In genomic region chr5:116039706-116040105, GRCm38 (mm10) we compare ENCODE assay signal across 11 mouse cellular contexts. TPM values are rescaled to one million over a fixed set of nuclear protein-coding genes. Genes with fewer than 3 reads are reported as not detected.
DNase-seq lines count a peak whose midpoint lies in the region; ATAC-seq and TF ChIP-seq lines count a peak whose summit lies in the region.
"Had no signal": no experiment of that assay in that cellular context is flagged by ENCODE, and none has a peak within 500 bp of the region (broad histone marks: within the 10 kb centered on the region; RNA-seq: fewer than 3 reads in every experiment).

No protein-coding gene starts in this region.

- no peaks in the 10 kb centered on the region for H3K9me3 ChIP-seq in kidney, embryonic 14.5 days (ENCODE audit: control insufficient read depth, low read length)
- no peaks in the 10 kb centered on the region for H3K9me3 ChIP-seq in ES-Bruce4 (replicated peaks; ENCODE audit: control insufficient read depth, insufficient read depth, low read length, poor library complexity, severe bottlenecking)
- H3K9me3 ChIP-seq in limb, embryonic 13.5 days: no peaks in the 10 kb centered on the region

- DNase-seq in CD4-positive, CD25-positive, alpha-beta regulatory T cell, adult 2 months (ENCODE audit: low read depth, low spot score): peak; percentile 37
- DNase-seq in kidney, postnatal 14 days: no peak
- DNase-seq in right cerebral cortex, adult 2 months (ENCODE audit: low spot score in 2 of 2): no peak
- DNase-seq in left cerebral cortex, postnatal 25 days (ENCODE audit: low spot score in 2 of 2): no peak

- TF ChIP-seq EP300 in ES-Bruce4 (IDR thresholded peaks at IDR 0.05; ENCODE audit: insufficient read depth, low read depth, low read length): no peak

- no peak for TF ChIP-seq CTCF in ES-Bruce4 (IDR thresholded peaks at IDR 0.05; ENCODE audit: low read depth, low read length)

- H3K27ac ChIP-seq in kidney, embryonic 14.5 days (ENCODE audit: low read depth, low read length): no peak overlapping the region
- no peak overlapping the region for H3K27ac ChIP-seq in ES-Bruce4 (ENCODE audit: insufficient read depth, low read length)
- no peak overlapping the region for H3K27ac ChIP-seq in limb, embryonic 13.5 days

- peak overlapping the region; percentile 24 for H3K4me2 ChIP-seq in kidney, embryonic 14.5 days (replicated peaks; ENCODE audit: low read depth, low read length)
- peak overlapping the region; percentile 45 for H3K4me2 ChIP-seq in limb, embryonic 13.5 days (replicated peaks)

- H3K36me3 ChIP-seq in kidney, embryonic 14.5 days (ENCODE audit: control insufficient read depth, insufficient read depth, low read length): no peaks in the 10 kb centered on the region
- no peaks in the 10 kb centered on the region for H3K36me3 ChIP-seq in ES-Bruce4 (ENCODE audit: control insufficient read depth, insufficient read depth, low read length, poor library complexity, severe bottlenecking)
- H3K36me3 ChIP-seq in limb, embryonic 13.5 days: no peaks in the 10 kb centered on the region

- WGBS in kidney, embryonic 14.5 days: 21% methylated on average over 11 of the region's 11 CpGs
- 18% methylated on average over 11 of the region's 11 CpGs for WGBS in limb, embryonic 13.5 days

- intact Hi-C loops in left cerebral cortex, postnatal 25 days (cut with DNase I): no loop called here

- no peak overlapping the region; the same call in 1 of the 2 replicates for H3K4me3 ChIP-seq in kidney, embryonic 14.5 days (ENCODE audit: low read length)
- no peak overlapping the region for H3K4me3 ChIP-seq in ES-Bruce4 (ENCODE audit: low read depth, low read length)
- peak overlapping the region; percentile 8; the same call in 1 of the 2 replicates for H3K4me3 ChIP-seq in limb, embryonic 13.5 days

- TF ChIP-seq POLR2A in ES-Bruce4 (IDR thresholded peaks at IDR 0.05; ENCODE audit: insufficient read depth, low read length): no peak

- no peak overlapping the region for H3K9ac ChIP-seq in kidney, embryonic 14.5 days (ENCODE audit: low read depth, low read length)
- H3K9ac ChIP-seq in ES-Bruce4 (ENCODE audit: low read depth, poor library complexity, severe bottlenecking): 0 out of 2 replicates have a peak overlapping the region, but pooled peaks have one; percentile 22
- H3K9ac ChIP-seq in limb, embryonic 13.5 days: no peak overlapping the region

- no peaks in the 10 kb centered on the region for H3K4me1 ChIP-seq in kidney, embryonic 14.5 days (ENCODE audit: control insufficient read depth, insufficient read depth, low read length)
- H3K4me1 ChIP-seq in ES-Bruce4 (ENCODE audit: control insufficient read depth, insufficient read depth, low read length): peaks cover 6% of the 10 kb centered on the region
- 0 out of 2 replicates have a peak, but pooled peaks cover 3% of the 10 kb centered on the region for H3K4me1 ChIP-seq in limb, embryonic 13.5 days

- no peaks in the 10 kb centered on the region for H3K27me3 ChIP-seq in kidney, embryonic 14.5 days (ENCODE audit: control insufficient read depth, insufficient read depth, low read length)
- H3K27me3 ChIP-seq in ES-Bruce4 (ENCODE audit: control insufficient read depth, insufficient read depth, low read length, poor library complexity, severe bottlenecking): no peaks in the 10 kb centered on the region
- peaks cover 6% of the 10 kb centered on the region for H3K27me3 ChIP-seq in limb, embryonic 13.5 days

- ATAC-seq in CD4-positive, CD25-positive, alpha-beta regulatory T cell, adult 4 months: no peak
- ATAC-seq in kidney, embryonic 14.5 days (ENCODE audit: low FRiP score, low TSS enrichment): no peak
- ATAC-seq in limb, embryonic 13.5 days (ENCODE audit: low FRiP score, low read depth): no peak
- ATAC-seq: forebrain, embryonic 16.5 days had no signal

RNA-seq across cellular contexts. Expression of gene Prkab1, which starts 15.4 kb away (rescaled TPM):
- 10 to 100 TPM; 40.1 to 55.1 TPM for polyA plus RNA-seq in CD4-positive, CD25-positive, alpha-beta regulatory T cell, adult 4 months (2017; shearing (Covaris generic))
- polyA plus RNA-seq in kidney, embryonic 14.5 days (2014; fragmentation: Nextera tagmentation; extraction: Ambion mirVana): 60.9 and 85.5 TPM in 2 replicates
- 27.7 and 32.8 TPM in 2 replicates for polyA plus RNA-seq in ES-Bruce4 (2011; ENCODE audit: insufficient read depth, insufficient read length, low read depth, missing spikeins)
- 69.9 and 72.6 TPM in 2 replicates for polyA plus RNA-seq in limb, embryonic 13.5 days (2015; fragmentation: Nextera tagmentation; extraction: Ambion mirVana)
- total RNA-seq in left cerebral cortex, postnatal 25 days (2021): 10 to 100 TPM; 21.3 to 22.4 TPM

RNA-seq across cellular contexts. Expression of gene Tmem233, which starts 43.3 kb away (rescaled TPM):
- not detected for polyA plus RNA-seq in CD4-positive, CD25-positive, alpha-beta regulatory T cell, adult 4 months (2017; shearing (Covaris generic))
- polyA plus RNA-seq in kidney, embryonic 14.5 days (2014; fragmentation: Nextera tagmentation; extraction: Ambion mirVana): not detected in 2 replicates
- not detected in 2 replicates for polyA plus RNA-seq in ES-Bruce4 (2011; ENCODE audit: insufficient read depth, insufficient read length, low read depth, missing spikeins)
- not detected in 2 replicates for polyA plus RNA-seq in limb, embryonic 13.5 days (2015; fragmentation: Nextera tagmentation; extraction: Ambion mirVana)
- total RNA-seq in left cerebral cortex, postnatal 25 days (2021): not detected
- total RNA-seq: common myeloid progenitor, adult 5-6 weeks; megakaryocyte progenitor cell, adult 5-6 weeks had no signal
- polyA plus RNA-seq: forebrain, embryonic 16.5 days had no signal
